Mouse (Mus musculus) ES-Bruce4 (cell line): ENCODE results near the gene Reck.

ENCODE experiments used
- CTCF ChIP-seq: IDR thresholded peaks from one replicate; pipeline ENCODE4 v1.8.1; 2011; ENCODE audit warnings: low read depth, low read length
- EP300 ChIP-seq: IDR thresholded peaks from 2 replicates; pipeline ENCODE4 v1.6.1; 2011; ENCODE audit warnings: low read depth, low read length; ENCODE audit not compliant: insufficient read depth
- POLR2A ChIP-seq: IDR thresholded peaks from one replicate; pipeline ENCODE4 v1.8.1; 2011; ENCODE audit warnings: low read length; ENCODE audit not compliant: insufficient read depth

- TF ChIP-seq CTCF (no peak), EP300 (no peak), POLR2A (no peak)
These were observed 96.3 kb downstream of the Reck start for GRCm38 (mm10) chr4:43971541-43972136.
